30 mouse cellular contexts compared by ENCODE assay signal in the genomic region with DNA sequence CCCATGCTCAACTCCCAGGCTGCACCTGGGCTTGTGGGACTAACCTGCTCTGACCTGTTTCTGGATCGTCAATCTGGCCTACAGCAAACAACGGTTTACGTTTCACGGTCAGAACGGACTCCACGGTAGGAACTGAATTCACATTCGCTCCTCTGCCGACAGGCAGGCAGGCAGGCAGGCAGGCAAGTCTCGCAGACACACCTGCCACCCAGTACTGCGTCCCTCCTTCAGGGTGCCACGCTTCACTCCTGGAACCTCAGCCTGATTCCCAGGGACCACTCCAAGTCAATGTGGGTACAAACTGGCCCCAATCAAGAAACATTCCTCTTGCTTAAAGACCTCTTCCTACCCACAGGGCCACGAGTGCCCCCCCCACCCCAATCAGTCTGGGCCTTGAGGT. TPM values are rescaled to one million over a fixed set of nuclear protein-coding genes. Genes with fewer than 3 reads are reported as not detected.
A peak's percentile ranks its signal among the peaks of the same experiment; 100 is the strongest.
DNase-seq lines count a peak whose midpoint lies in the region; ATAC-seq and TF ChIP-seq lines count a peak whose summit lies in the region.
"Had no signal": no experiment of that assay in that cellular context is flagged by ENCODE, and none has a peak within 500 bp of the region (broad histone marks: within the 10 kb centered on the region; RNA-seq: fewer than 3 reads in every experiment).

No protein-coding gene starts in this region.

- DNase-seq in heart, postnatal 0 days (ENCODE audit: low spot score) = no peak
- DNase-seq in heart, postnatal 4 days = no peak
- no peak for DNase-seq in thymus, adult 2 months
- no peak for DNase-seq in thymus, postnatal 10 days (ENCODE audit: low spot score in 2 of 2)
- peak; percentile 34 to 51 for DNase-seq in thymus, postnatal 36 days
- DNase-seq in cerebellum, postnatal 14 days = no peak
- DNase-seq: adrenal gland, postnatal 36 days; cerebellum, adult 8-10 months; embryo, embryonic 11 days; forebrain, postnatal 0 days; gastrocnemius, postnatal 14 days; heart, adult 11 months; kidney, adult 9 months; kidney, postnatal 25 days; right cerebral cortex, adult 18-20 months had no signal

- no peak for TF ChIP-seq EP300 in heart, postnatal 0 days (IDR thresholded peaks at IDR 0.05; ENCODE audit: low read depth)

- H3K79me2 ChIP-seq in macrophage (ENCODE audit: inconsistent target) = peaks cover 100% of the 10 kb centered on the region

- peaks cover 19% of the 10 kb centered on the region for H3K4me1 ChIP-seq in heart, postnatal 0 days (ENCODE audit: control insufficient read depth, insufficient read depth)
- peaks cover 51% of the 10 kb centered on the region for H3K4me1 ChIP-seq in thymus, adult 2 months (replicated peaks; ENCODE audit: control insufficient read depth, insufficient read depth, low read length)
- peaks cover 18% of the 10 kb centered on the region for H3K4me1 ChIP-seq in liver, embryonic 12.5 days

- ATAC-seq in heart, postnatal 0 days (ENCODE audit: insufficient read depth, low read depth) = no peak
- no peak for ATAC-seq in liver, embryonic 12.5 days
- ATAC-seq: forebrain, postnatal 0 days; intestine, postnatal 0 days had no signal

- H3K9ac ChIP-seq in heart, postnatal 0 days (replicated peaks; ENCODE audit: low read depth, low read length) = no peak overlapping the region
- H3K9ac ChIP-seq in liver, embryonic 12.5 days = no peak overlapping the region
- H3K9ac ChIP-seq: forebrain, embryonic 12.5 days; forebrain, postnatal 0 days; hindbrain, embryonic 12.5 days; limb, embryonic 12.5 days; lung, embryonic 15.5 days; midbrain, embryonic 12.5 days had no signal

- H3K4me2 ChIP-seq in heart, postnatal 0 days (ENCODE audit: low read depth, low read length) = no peak overlapping the region
- no peak overlapping the region for H3K4me2 ChIP-seq in liver, embryonic 12.5 days
- H3K4me2 ChIP-seq: forebrain, embryonic 12.5 days; heart, embryonic 13.5 days; hindbrain, embryonic 12.5 days; limb, embryonic 12.5 days; lung, embryonic 15.5 days; midbrain, embryonic 12.5 days; neural tube, embryonic 12.5 days had no signal

- no peak for TF ChIP-seq POLR2A in thymus, adult 2 months (IDR thresholded peaks at IDR 0.05; ENCODE audit: control insufficient read depth, extremely low read depth, insufficient read depth, low read length, poor library complexity)

- 0 out of 2 replicates have a peak, but pooled peaks cover 4% of the 10 kb centered on the region for H3K36me3 ChIP-seq in heart, postnatal 0 days (replicated peaks; ENCODE audit: control insufficient read depth, insufficient read depth, low read length)
- H3K36me3 ChIP-seq in thymus, adult 2 months (ENCODE audit: control insufficient read depth, insufficient read depth, low read length) = no peaks in the 10 kb centered on the region
- peaks cover 10% of the 10 kb centered on the region; the same call in 1 of the 2 replicates for H3K36me3 ChIP-seq in macrophage (ENCODE audit: inconsistent target)
- H3K36me3 ChIP-seq in liver, embryonic 12.5 days = no peaks in the 10 kb centered on the region
- H3K36me3 ChIP-seq: forebrain, embryonic 12.5 days; hindbrain, embryonic 12.5 days; lung, embryonic 15.5 days; midbrain, embryonic 12.5 days; neural tube, embryonic 12.5 days had no signal

- WGBS in heart, postnatal 0 days = 89% methylated on average over 12 of the region's 12 CpGs
- WGBS in thymus, adult 2 months = 74% methylated on average over 12 of the region's 12 CpGs
- 92% methylated on average over 11 of the region's 12 CpGs for WGBS in macrophage (ENCODE audit: missing documents)
- WGBS in liver, embryonic 12.5 days (ENCODE audit: insufficient replicate concordance) = 80% methylated on average over 12 of the region's 12 CpGs

- H3K9me3 ChIP-seq in heart, postnatal 0 days (replicated peaks; ENCODE audit: control insufficient read depth, low read length) = no peaks in the 10 kb centered on the region
- H3K9me3 ChIP-seq in liver, embryonic 12.5 days (replicated peaks) = no peaks in the 10 kb centered on the region
- H3K9me3 ChIP-seq: forebrain, embryonic 12.5 days; heart, embryonic 13.5 days; hindbrain, embryonic 12.5 days; limb, embryonic 12.5 days; lung, embryonic 15.5 days; megakaryocyte, embryonic 14.5 days; midbrain, embryonic 12.5 days; neural tube, embryonic 12.5 days had no signal

- peak overlapping the region; percentile 21; the same call in 1 of the 2 replicates for H3K27ac ChIP-seq in heart, postnatal 0 days (ENCODE audit: low read depth)
- H3K27ac ChIP-seq in thymus, adult 2 months (ENCODE audit: control insufficient read depth, insufficient read depth, low read length) = peak overlapping the region; percentile 98
- H3K27ac ChIP-seq in macrophage = peak overlapping the region; percentile 68
- no peak overlapping the region for H3K27ac ChIP-seq in liver, embryonic 12.5 days
- H3K27ac ChIP-seq: forebrain, embryonic 12.5 days; hindbrain, embryonic 12.5 days; left cerebral cortex, adult 2 months; midbrain, embryonic 12.5 days; neural tube, embryonic 12.5 days had no signal

- no peak for TF ChIP-seq CTCF in heart, postnatal 0 days (IDR thresholded peaks at IDR 0.05; ENCODE audit: low read depth)
- 0 out of 2 replicates have a peak, but pooled peaks have one; percentile 17 for TF ChIP-seq CTCF in thymus, adult 2 months (IDR thresholded peaks at IDR 0.05; ENCODE audit: borderline replicate concordance, control insufficient read depth, extremely low read depth, insufficient read depth, low read length, poor library complexity)

- H3K4me3 ChIP-seq in heart, postnatal 0 days (ENCODE audit: low read depth, low read length) = no peak overlapping the region
- no peak overlapping the region for H3K4me3 ChIP-seq in thymus, adult 2 months (ENCODE audit: control insufficient read depth, insufficient read depth, low read length)
- H3K4me3 ChIP-seq in macrophage (ENCODE audit: inconsistent target) = no peak overlapping the region
- no peak overlapping the region for H3K4me3 ChIP-seq in liver, embryonic 12.5 days
- H3K4me3 ChIP-seq: forebrain, embryonic 12.5 days; heart, embryonic 13.5 days; hindbrain, embryonic 12.5 days; left cerebral cortex, adult 2 months; limb, embryonic 12.5 days; lung, embryonic 15.5 days; midbrain, embryonic 12.5 days; myocyte; neural tube, embryonic 12.5 days had no signal

- H3K27me3 ChIP-seq in heart, postnatal 0 days (ENCODE audit: control insufficient read depth, insufficient read depth, low read length) = no peaks in the 10 kb centered on the region
- no peaks in the 10 kb centered on the region for H3K27me3 ChIP-seq in thymus, adult 2 months (ENCODE audit: control insufficient read depth, insufficient read depth, low read length)
- H3K27me3 ChIP-seq in liver, embryonic 12.5 days (replicated peaks) = peaks cover 6% of the 10 kb centered on the region
- H3K27me3 ChIP-seq: forebrain, embryonic 12.5 days; heart, embryonic 13.5 days; hindbrain, embryonic 12.5 days; limb, embryonic 12.5 days; lung, embryonic 15.5 days; neural tube, embryonic 12.5 days had no signal

RNA-seq across cellular contexts. Expression of a gene that starts 5.6 kb away (rescaled TPM):
- total RNA-seq in heart, postnatal 0 days (2014; rRNA removed; ENCODE audit: low replicate concordance) = not detected in 2 replicates
- 0.19 and 0.31 TPM in 2 replicates for polyA plus RNA-seq in heart, postnatal 0 days (2015; fragmentation: Nextera tagmentation; extraction: Ambion mirVana)
- 1 to 10 TPM; 1.9 to 2.5 TPM for total RNA-seq in heart, postnatal 4 days (2021)
- 0.26 and 0.32 TPM in 2 replicates for polyA plus RNA-seq in thymus, adult 2 months (2012; rRNA removed)
- 100 to 1,000 TPM in 4 of 26 experiments, 10 to 100 TPM in 20, 1 to 10 TPM in 2; 3.8 to 122 (median 24.0) TPM for total RNA-seq in macrophage (2018; cell fraction: chromatin; rRNA removed)
- total RNA-seq in macrophage (2018; cell fraction: cytosol; rRNA removed) = 1 to 10 TPM in 12 of 26 experiments, under 1 TPM in 14; 0.46 to 4.1 (median 0.82) TPM
- 10 to 100 TPM in 16 of 26 experiments, 1 to 10 TPM in 9, under 1 TPM in 1; 0.83 to 49.9 (median 10.9) TPM for total RNA-seq in macrophage (2018; cell fraction: nucleus; rRNA removed)
- polyA plus RNA-seq in macrophage (2018) = 0.68 to 2.2 TPM (median 0.90 TPM) in 3 replicates
- 0.08 and 0.11 TPM in 2 replicates for polyA plus RNA-seq in liver, embryonic 12.5 days (2016; fragmentation: Nextera tagmentation; extraction: Ambion mirVana)
- total RNA-seq: liver, adult 2 months had no signal
- polyA plus RNA-seq: liver, adult 2 months; liver, embryonic 16.5 days had no signal

RNA-seq across cellular contexts. Expression of a gene that starts 7.6 kb away (rescaled TPM):
- 77.5 and 78.5 TPM in 2 replicates for total RNA-seq in heart, postnatal 0 days (2014; rRNA removed; ENCODE audit: low replicate concordance)
- 61.9 and 65.5 TPM in 2 replicates for polyA plus RNA-seq in heart, postnatal 0 days (2015; fragmentation: Nextera tagmentation; extraction: Ambion mirVana)
- total RNA-seq in heart, postnatal 4 days (2021) = 100 to 1,000 TPM; 206 to 223 TPM
- 72.6 and 78.8 TPM in 2 replicates for polyA plus RNA-seq in thymus, adult 2 months (2012; rRNA removed)
- total RNA-seq in macrophage (2018; cell fraction: chromatin; rRNA removed) = 100 to 1,000 TPM in 1 of 26 experiments, 10 to 100 TPM in 19, 1 to 10 TPM in 6; 7.1 to 110 (median 19.3) TPM
- 100 to 1,000 TPM; 167 to 475 (median 292) TPM for total RNA-seq in macrophage (2018; cell fraction: cytosol; rRNA removed)
- 100 to 1,000 TPM in 21 of 26 experiments, 10 to 100 TPM in 5; 47.6 to 312 (median 149) TPM for total RNA-seq in macrophage (2018; cell fraction: nucleus; rRNA removed)
- 330 to 662 TPM (median 385 TPM) in 3 replicates for polyA plus RNA-seq in macrophage (2018)
- polyA plus RNA-seq in liver, embryonic 12.5 days (2016; fragmentation: Nextera tagmentation; extraction: Ambion mirVana) = 8.7 and 9.9 TPM in 2 replicates

RNA-seq across cellular contexts. Expression of a gene that starts 54.0 kb away (rescaled TPM):
- 77.9 and 83.1 TPM in 2 replicates for total RNA-seq in heart, postnatal 0 days (2014; rRNA removed; ENCODE audit: low replicate concordance)
- polyA plus RNA-seq in heart, postnatal 0 days (2015; fragmentation: Nextera tagmentation; extraction: Ambion mirVana) = 27.6 and 28.6 TPM in 2 replicates
- total RNA-seq in heart, postnatal 4 days (2021) = 10 to 100 TPM; 20.2 to 24.4 TPM
- 450 and 565 TPM in 2 replicates for polyA plus RNA-seq in thymus, adult 2 months (2012; rRNA removed)
- 100 to 1,000 TPM; 127 to 562 (median 307) TPM for total RNA-seq in macrophage (2018; cell fraction: chromatin; rRNA removed)
- 1,000 to 10,000 TPM in 23 of 26 experiments, 100 to 1,000 TPM in 3; 854 to 2,702 (median 1,648) TPM for total RNA-seq in macrophage (2018; cell fraction: cytosol; rRNA removed)
- 1,000 to 10,000 TPM in 15 of 26 experiments, 100 to 1,000 TPM in 11; 559 to 2,830 (median 1,334) TPM for total RNA-seq in macrophage (2018; cell fraction: nucleus; rRNA removed)
- polyA plus RNA-seq in macrophage (2018) = 1,136 to 1,462 TPM (median 1,417 TPM) in 3 replicates
- polyA plus RNA-seq in liver, embryonic 12.5 days (2016; fragmentation: Nextera tagmentation; extraction: Ambion mirVana) = 22.7 TPM in 2 replicates

RNA-seq across cellular contexts. Expression of a gene that starts 57.9 kb away (rescaled TPM):
- total RNA-seq in heart, postnatal 0 days (2014; rRNA removed; ENCODE audit: low replicate concordance) = 10.4 and 18.3 TPM in 2 replicates
- polyA plus RNA-seq in heart, postnatal 0 days (2015; fragmentation: Nextera tagmentation; extraction: Ambion mirVana) = 5.5 and 6.6 TPM in 2 replicates
- total RNA-seq in heart, postnatal 4 days (2021) = 10 to 100 TPM; 15.5 to 18.7 TPM
- polyA plus RNA-seq in thymus, adult 2 months (2012; rRNA removed) = 28.8 and 34.6 TPM in 2 replicates
- total RNA-seq in macrophage (2018; cell fraction: chromatin; rRNA removed) = 10 to 100 TPM in 25 of 26 experiments, 1 to 10 TPM in 1; 9.5 to 62.3 (median 34.7) TPM
- total RNA-seq in macrophage (2018; cell fraction: cytosol; rRNA removed) = 1 to 10 TPM; 2.0 to 7.8 (median 5.2) TPM
- 10 to 100 TPM in 18 of 26 experiments, 1 to 10 TPM in 8; 5.9 to 37.0 (median 17.3) TPM for total RNA-seq in macrophage (2018; cell fraction: nucleus; rRNA removed)
- polyA plus RNA-seq in macrophage (2018) = 4.3 to 7.9 TPM (median 5.4 TPM) in 3 replicates
- polyA plus RNA-seq in liver, embryonic 12.5 days (2016; fragmentation: Nextera tagmentation; extraction: Ambion mirVana) = 12.5 and 14.3 TPM in 2 replicates

Comparison
In these comparisons a context has a peak if more than half of its experiments do, and no peak if none do; other contexts are left out.
1. DNase-seq: peak in thymus, postnatal 36 days (2 of 2); none in heart, postnatal 0 days (single experiment), heart, postnatal 4 days (single experiment), thymus, adult 2 months (single experiment), thymus, postnatal 10 days (0 of 2) and cerebellum, postnatal 14 days (0 of 2).
2. RNA of a gene that starts 54.0 kb away (polyA plus RNA-seq): 1,136 to 1,462 TPM in macrophage and 450 to 565 TPM in thymus, adult 2 months; 27.6 to 28.6 TPM in heart, postnatal 0 days and 22.7 TPM in liver, embryonic 12.5 days; every median in the first group is over 10 times any median in the second.